Mouse (Mus musculus): ENCODE data around the gene Tmem9b. TPM values are rescaled to one million over a fixed set of nuclear protein-coding genes. Genes with fewer than 3 reads are reported as not detected.

Tmem9b gene
- total and polyA plus RNA-seq, 3 experiments, result 25.6 to 40.3 (median 26.6) TPM

GRCm38 (mm10) chr7:109781087-109781469, 28.4 kb upstream of the Tmem9b start:
- no peak for DNase-seq (ENCODE audit: extremely low read depth)
- H3K27ac ChIP-seq (ENCODE audit: insufficient read depth, low read depth), result no peak overlapping the region
- in situ Hi-C loops (cut with MboI; ENCODE audit: low pct_ligation_motif_present, low pct_unique_long_range_greater_than_20kb, low sequenced_read_pairs), result no loop called here
- H3K9me3 ChIP-seq (replicated peaks; ENCODE audit: low read length), result no peaks in the 10 kb centered on the region
- H3K36me3 ChIP-seq (replicated peaks in 1 of 2; ENCODE audit: control insufficient read depth in 1 of 2, insufficient read depth in 1 of 2, low read length in 1 of 2), result no peaks in the 10 kb centered on the region
- H3K27me3 ChIP-seq (replicated peaks), result no peaks in the 10 kb centered on the region
- H3K4me3 ChIP-seq (replicated peaks in 1 of 3; ENCODE audit: low read depth in 2 of 3, low read length in 2 of 3, poor library complexity in 1 of 3), result no peak overlapping the region
- H3K9ac ChIP-seq (ENCODE audit: insufficient read depth, low read depth), result no peak overlapping the region
- H3K4me1 ChIP-seq (ENCODE audit: control insufficient read depth in 1 of 2, insufficient read depth in 2 of 2), result peaks cover 0 to 5% of the 10 kb centered on the region in 2 experiments; a peak in 1 of 4 replicates
- 0 out of 2 replicates have a peak overlapping the region, but pooled peaks have one; percentile 17 for H3K4me2 ChIP-seq (ENCODE audit: insufficient read depth, low read depth, poor library complexity, severe bottlenecking)
- H3K79me2 ChIP-seq (replicated peaks; ENCODE audit: control insufficient read depth, extremely low read depth, insufficient read depth, poor library complexity, severe bottlenecking), result no peaks in the 10 kb centered on the region
- dilution Hi-C loops (cut with MboI; ENCODE audit: extremely low pct_ligation_motif_present, extremely low pct_unique_long_range_greater_than_20kb, low sequenced_read_pairs), result no loop called here
- TF ChIP-seq JUN (IDR thresholded peaks at IDR 0.05; ENCODE audit: insufficient read depth, low read depth, low read length), result no peak
- no peak for TF ChIP-seq NELFE (IDR thresholded peaks at IDR 0.05; ENCODE audit: low read depth, low read length)
- TF ChIP-seq MEF2A (IDR thresholded peaks at IDR 0.05; ENCODE audit: borderline replicate concordance, low read depth, low read length), result no peak
- TF ChIP-seq CTCF (conservative IDR thresholded peaks at IDR 0.05 in 1 of 2, IDR thresholded peaks at IDR 0.05 in 1 of 2; ENCODE audit: low read depth in 2 of 2, low read length in 2 of 2), result no peak
- no peak for TF ChIP-seq POLR2AphosphoS2 (IDR thresholded peaks at IDR 0.05; ENCODE audit: low read depth, low read length)
- TF ChIP-seq MAFK (IDR thresholded peaks at IDR 0.05; ENCODE audit: insufficient replicate concordance, low read length), result no peak
- TF ChIP-seq POLR2A (IDR thresholded peaks at IDR 0.05; ENCODE audit: low read depth, low read length), result no peak
- TF ChIP-seq NRF1 (IDR thresholded peaks at IDR 0.05; ENCODE audit: low read depth, low read length), result no peak

DNA sequence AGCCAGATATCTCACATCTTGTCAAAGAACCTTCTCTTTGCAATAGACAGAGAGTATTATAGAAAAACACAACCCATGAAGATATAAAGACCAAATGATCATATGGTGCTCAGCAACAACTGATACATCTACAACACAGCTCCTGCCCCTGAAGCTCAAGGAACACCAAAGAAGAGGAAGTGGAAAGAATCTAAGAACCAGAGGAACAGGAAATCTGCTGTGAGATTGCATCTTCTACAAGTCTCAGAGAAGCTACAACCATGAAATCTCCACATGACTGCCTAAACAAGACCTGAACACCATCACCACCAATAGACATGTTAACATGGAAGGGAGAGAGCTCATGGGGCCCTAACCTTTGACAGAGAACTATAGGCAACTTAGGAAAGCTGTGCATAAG, 19.6 kb upstream of the Tmem9b start:
- DNase-seq (ENCODE audit: extremely low read depth), result no peak
- Histone ChIP-seq H3K9me3 (replicated peaks; ENCODE audit: low read length) (no peaks in the 10 kb centered on the region), H3K9ac (ENCODE audit: insufficient read depth, low read depth) (no peak overlapping the region), H3K4me1 (ENCODE audit: control insufficient read depth in 1 of 2, insufficient read depth in 2 of 2) (peaks cover 0 to 4% of the 10 kb centered on the region in 2 experiments; a peak in 1 of 4 replicates), H3K4me3 (replicated peaks in 1 of 3; ENCODE audit: low read depth in 2 of 3, low read length in 2 of 3, poor library complexity in 1 of 3) (no peak overlapping the region), H3K27ac (ENCODE audit: insufficient read depth, low read depth) (no peak overlapping the region), H3K4me2 (ENCODE audit: insufficient read depth, low read depth, poor library complexity, severe bottlenecking) (no peak overlapping the region), H3K27me3 (replicated peaks) (no peaks in the 10 kb centered on the region), H3K79me2 (replicated peaks; ENCODE audit: control insufficient read depth, extremely low read depth, insufficient read depth, poor library complexity, severe bottlenecking) (no peaks in the 10 kb centered on the region), H3K36me3 (replicated peaks in 1 of 2; ENCODE audit: control insufficient read depth in 1 of 2, insufficient read depth in 1 of 2, low read length in 1 of 2) (no peaks in the 10 kb centered on the region)
- in situ Hi-C loops (cut with MboI; ENCODE audit: low pct_ligation_motif_present, low pct_unique_long_range_greater_than_20kb, low sequenced_read_pairs), result no loop called here
- no peak for TF ChIP-seq KAT2A (IDR thresholded peaks at IDR 0.05; ENCODE audit: insufficient replicate concordance, low read length)
- no peak for TF ChIP-seq RAD21 (IDR thresholded peaks at IDR 0.05; ENCODE audit: low read depth, low read length)
- TF ChIP-seq UBTF (IDR thresholded peaks at IDR 0.05; ENCODE audit: low read depth, low read length), result no peak
- no peak for TF ChIP-seq CTCF (conservative IDR thresholded peaks at IDR 0.05 in 1 of 2, IDR thresholded peaks at IDR 0.05 in 1 of 2; ENCODE audit: low read depth in 2 of 2, low read length in 2 of 2)
- dilution Hi-C loops (cut with MboI; ENCODE audit: extremely low pct_ligation_motif_present, extremely low pct_unique_long_range_greater_than_20kb, low sequenced_read_pairs), result no loop called here

DNA sequence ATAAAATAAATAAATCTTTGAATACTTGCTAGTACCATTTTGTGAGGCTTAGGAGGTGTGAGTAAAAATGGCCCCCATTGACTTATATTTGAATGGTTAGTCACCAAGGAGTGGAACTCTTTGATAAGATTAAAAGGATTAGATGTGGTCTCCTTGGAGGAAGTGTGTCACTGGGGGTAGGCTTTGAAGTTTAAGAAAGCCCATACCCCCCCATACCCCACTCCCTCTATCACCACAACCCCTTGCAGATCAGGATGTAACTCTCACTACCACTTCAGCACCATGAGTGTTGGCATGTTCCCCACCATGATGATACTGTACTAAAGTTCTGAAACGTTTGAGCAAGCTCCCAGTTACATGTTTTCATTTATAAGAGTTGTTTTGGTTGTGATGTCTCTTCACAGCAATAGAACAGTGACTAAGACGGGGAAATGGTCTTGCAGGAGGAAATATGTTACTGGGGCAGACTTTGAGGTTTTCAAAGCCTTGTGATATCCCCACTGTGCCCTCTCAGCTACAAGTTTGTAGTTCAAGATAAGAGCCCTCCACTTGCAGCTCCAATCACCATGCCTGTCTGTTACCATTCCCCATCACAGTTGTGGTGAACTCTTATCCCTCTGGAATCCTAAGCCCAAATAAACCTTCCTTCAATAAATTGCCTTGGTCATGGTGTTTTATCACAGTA, 16.2 kb upstream of the Tmem9b start:
- no peak overlapping the region for H3K9ac ChIP-seq (ENCODE audit: insufficient read depth, low read depth)
- DNase-seq (ENCODE audit: extremely low read depth), result no peak
- H3K27me3 ChIP-seq (replicated peaks), result no peaks in the 10 kb centered on the region
- TF ChIP-seq JUN (IDR thresholded peaks at IDR 0.05; ENCODE audit: insufficient read depth, low read depth, low read length) (no peak), ZMIZ1 (IDR thresholded peaks at IDR 0.05; ENCODE audit: low read depth, low read length) (no peak), MYC (IDR thresholded peaks at IDR 0.05; ENCODE audit: low read depth, low read length) (no peak), ZKSCAN1 (IDR thresholded peaks at IDR 0.05; ENCODE audit: borderline replicate concordance, low read depth, low read length) (no peak), NRF1 (IDR thresholded peaks at IDR 0.05; ENCODE audit: low read depth, low read length) (no peak), E2F4 (IDR thresholded peaks at IDR 0.05; ENCODE audit: insufficient replicate concordance, low read depth, low read length) (no peak), HCFC1 (IDR thresholded peaks at IDR 0.05; ENCODE audit: low read depth, low read length) (no peak), JUND (conservative IDR thresholded peaks at IDR 0.05; ENCODE audit: low read depth, low read length) (no peak), PAX5 (IDR thresholded peaks at IDR 0.05; ENCODE audit: low read length) (no peak), POLR2A (IDR thresholded peaks at IDR 0.05; ENCODE audit: low read depth, low read length) (no peak), ZNF384 (IDR thresholded peaks at IDR 0.05; ENCODE audit: low read depth, low read length) (no peak), SIN3A (IDR thresholded peaks at IDR 0.05; ENCODE audit: low read length) (no peak), RCOR1 (conservative IDR thresholded peaks at IDR 0.05; ENCODE audit: low read depth, low read length) (no peak), USF1 (IDR thresholded peaks at IDR 0.05; ENCODE audit: low read depth, low read length) (no peak), TBP (conservative IDR thresholded peaks at IDR 0.05; ENCODE audit: low read depth, low read length) (no peak), SMC3 (IDR thresholded peaks at IDR 0.05; ENCODE audit: low read depth, low read length) (no peak), CHD2 (IDR thresholded peaks at IDR 0.05; ENCODE audit: low read length) (no peak), POLR2AphosphoS2 (IDR thresholded peaks at IDR 0.05; ENCODE audit: low read depth, low read length) (no peak)
- H3K4me3 ChIP-seq (replicated peaks in 1 of 3; ENCODE audit: low read depth in 2 of 3, low read length in 2 of 3, poor library complexity in 1 of 3), result no peak overlapping the region
- H3K9me3 ChIP-seq (replicated peaks; ENCODE audit: low read length), result no peaks in the 10 kb centered on the region
- in situ Hi-C loops (cut with MboI; ENCODE audit: low pct_ligation_motif_present, low pct_unique_long_range_greater_than_20kb, low sequenced_read_pairs), result no loop called here
- H3K27ac ChIP-seq (ENCODE audit: insufficient read depth, low read depth), result no peak overlapping the region
- dilution Hi-C loops (cut with MboI; ENCODE audit: extremely low pct_ligation_motif_present, extremely low pct_unique_long_range_greater_than_20kb, low sequenced_read_pairs), result no loop called here
- peaks cover 0 to 4% of the 10 kb centered on the region in 2 experiments; a peak in 1 of 4 replicates for H3K4me1 ChIP-seq (ENCODE audit: control insufficient read depth in 1 of 2, insufficient read depth in 2 of 2)
- no peaks in the 10 kb centered on the region for H3K36me3 ChIP-seq (replicated peaks in 1 of 2; ENCODE audit: control insufficient read depth in 1 of 2, insufficient read depth in 1 of 2, low read length in 1 of 2)
- H3K4me2 ChIP-seq (ENCODE audit: insufficient read depth, low read depth, poor library complexity, severe bottlenecking), result no peak overlapping the region
- no peaks in the 10 kb centered on the region for H3K79me2 ChIP-seq (replicated peaks; ENCODE audit: control insufficient read depth, extremely low read depth, insufficient read depth, poor library complexity, severe bottlenecking)
